Mouse (Mus musculus) thymus, postnatal 36 days (tissue): Measurements from ENCODE around the gene Gm13272.
"Not testable (repeated sequence)": the region's sequence is repeated elsewhere in the genome, so short reads cannot be mapped to it uniquely, and the experiment has no call there.

Experiments
- DNase-seq, 2 experiments: peaks; one replicate each; pipeline ENCODE4 v3.0.0; 2022; ENCODE audit warnings: mixed read lengths in 2 of 2

Gene Gm13272

GRCm38 (mm10) chr4:88779550-88779949 is at the start of gene Gm13272:
Gm13272 (plus strand) TSS chr4:88779850.
- DNase-seq, result not testable (repeated sequence)

GRCm38 (mm10) chr4:88738480-88738879 is 41.2 kb upstream of the Gm13272 start:
- peak; percentile 63 to 75 for DNase-seq

DNA sequence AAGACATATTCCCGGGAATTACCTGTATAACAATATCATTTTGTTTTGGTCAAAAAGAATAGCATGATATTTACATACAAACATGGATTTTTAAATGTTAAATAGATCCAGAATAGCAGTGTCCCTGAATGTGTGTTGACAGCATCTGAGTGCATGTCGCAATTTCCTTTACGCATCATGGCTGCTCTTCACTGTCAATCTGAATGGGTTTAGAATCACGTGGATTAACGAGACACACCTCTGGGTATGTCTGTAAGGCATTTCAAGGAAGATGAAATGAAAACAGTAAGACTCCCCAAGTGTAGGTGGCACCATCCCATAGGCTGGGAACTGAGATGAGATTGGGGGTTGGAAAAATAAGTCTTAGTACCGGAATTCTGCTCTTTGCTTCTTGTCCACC is 40.6 kb upstream of the Gm13272 start:
- DNase-seq, result no peak

GRCm38 (mm10) chr4:88741426-88741825 is 38.2 kb upstream of the Gm13272 start:
- DNase-seq, result no peak

DNA sequence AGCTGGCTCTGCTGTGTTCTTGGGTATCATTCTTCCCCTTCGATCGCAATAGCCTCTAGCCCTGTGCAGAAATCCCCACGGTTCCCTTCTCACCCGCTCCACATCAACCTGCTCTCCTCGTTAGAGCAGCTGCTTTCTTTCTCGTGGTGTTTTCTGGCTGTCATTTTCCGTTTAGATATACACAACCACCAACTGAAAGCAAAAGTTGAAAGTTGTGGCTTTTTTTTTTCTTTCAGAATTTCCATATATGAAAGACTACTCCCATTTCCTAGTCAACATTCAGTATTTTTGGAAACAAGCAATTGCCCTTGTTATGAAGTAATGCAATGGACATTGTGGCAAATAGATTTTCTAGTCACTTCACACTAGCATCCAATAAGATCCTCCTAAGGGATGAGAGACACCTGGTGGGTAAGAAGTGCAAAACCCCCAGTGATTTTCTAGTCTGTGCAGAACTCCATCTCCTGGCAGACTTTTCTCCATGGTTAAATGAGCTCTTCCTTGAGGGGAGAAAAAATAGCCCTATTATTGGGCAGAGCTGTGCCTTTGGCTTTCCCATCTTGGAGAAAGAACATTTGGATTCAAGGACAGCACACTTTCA is 36.8 kb upstream of the Gm13272 start:
- no peak for DNase-seq

DNA sequence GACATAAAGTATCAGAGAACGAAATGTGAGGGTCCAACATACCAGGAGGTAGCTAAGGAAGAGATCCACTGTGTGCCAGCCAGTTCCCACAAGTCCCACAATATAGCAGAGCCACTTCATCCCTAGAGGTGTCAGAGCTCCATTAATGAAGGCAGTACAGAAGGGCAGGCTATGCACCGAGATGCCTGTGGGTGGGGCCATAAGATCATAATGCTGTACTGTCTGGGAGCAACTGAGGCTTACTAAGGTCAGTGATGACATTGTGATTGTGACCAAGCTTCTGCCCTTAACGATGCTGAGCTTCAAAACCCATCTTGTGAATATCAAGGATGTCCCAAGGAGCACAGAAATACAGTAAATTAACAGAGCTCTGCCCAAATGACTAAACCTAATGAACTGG is 35.4 kb upstream of the Gm13272 start:
- DNase-seq, result no peak

GRCm38 (mm10) chr4:88749926-88750325 is 29.7 kb upstream of the Gm13272 start:
- no peak for DNase-seq

GRCm38 (mm10) chr4:88754818-88755340 is 24.8 kb upstream of the Gm13272 start, which contains the start of gene Gm13271:
Gm13271 (plus strand) TSS chr4:88754868.
- DNase-seq, result peak; percentile 73 to 81

GRCm38 (mm10) chr4:88756581-88757513 is 22.8 kb upstream of the Gm13272 start:
- not testable (repeated sequence) for DNase-seq

GRCm38 (mm10) chr4:88757628-88758031 is 22.0 kb upstream of the Gm13272 start:
- peak; percentile 89 for DNase-seq

- not testable (repeated sequence) for DNase-seq
Measured at GRCm38 (mm10) chr4:88758751-88759150, 20.9 kb upstream of the Gm13272 start.

DNA sequence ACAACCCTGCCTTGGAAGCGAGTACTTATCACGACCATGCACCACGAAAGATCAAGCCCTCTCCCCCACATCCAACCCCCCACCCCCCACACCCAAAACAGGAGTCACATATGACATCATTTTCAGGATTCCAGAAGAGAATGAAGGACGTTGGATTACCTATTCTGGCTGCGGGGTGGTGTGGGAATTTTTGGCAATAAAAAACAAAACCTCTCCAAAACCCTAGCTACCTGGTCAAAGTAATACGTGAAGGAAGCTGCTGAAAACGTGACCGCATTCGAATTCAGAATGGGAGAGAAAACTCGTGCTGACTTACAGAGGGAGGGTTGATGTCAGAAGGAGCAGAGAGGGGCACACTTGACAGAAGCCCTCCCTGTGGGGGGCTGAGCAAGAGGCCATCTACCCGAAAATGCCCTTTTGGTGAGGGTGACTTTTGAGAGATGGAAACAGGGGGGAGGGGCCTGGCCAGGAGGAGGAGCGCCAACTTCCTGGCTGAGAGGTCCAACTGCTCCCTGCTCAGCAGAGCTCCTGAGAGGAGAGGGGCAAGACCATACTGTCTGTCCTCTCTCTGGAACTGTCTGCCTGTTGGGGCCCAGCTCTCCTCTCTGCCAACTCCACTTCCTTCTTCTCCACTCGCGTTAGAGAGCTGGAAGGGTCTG is 19.9 kb upstream of the Gm13272 start, which contains the start of gene Gm13283:
TSS of gene Gm13283 (plus strand) at position 510 of the 659 bp plus-strand sequence.
- peak in 1 of 2 experiments; percentile 43 for DNase-seq

DNA sequence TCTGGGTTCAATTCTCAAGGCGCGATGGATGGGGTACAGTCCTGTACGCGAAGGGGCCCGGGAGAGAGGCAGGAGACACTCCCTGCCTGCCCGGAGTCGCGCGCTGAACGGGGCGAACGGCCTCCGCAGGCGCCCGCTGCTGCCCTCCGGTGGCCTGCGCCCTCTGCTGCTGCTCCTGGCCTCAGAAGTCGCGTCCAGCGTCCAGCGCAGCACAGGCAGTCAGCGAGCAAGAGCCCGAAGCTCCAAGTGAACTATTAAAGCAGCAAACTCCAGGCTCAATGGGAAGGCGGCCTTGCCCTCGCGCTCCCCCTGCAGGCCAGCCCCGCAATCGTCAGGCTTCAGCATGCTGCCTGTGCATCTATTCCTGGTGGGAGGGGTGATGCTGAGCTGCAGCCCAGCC is 19.2 kb upstream of the Gm13272 start:
- DNase-seq, result peak; percentile 53 to 54

GRCm38 (mm10) chr4:88761776-88762175 is 17.9 kb upstream of the Gm13272 start:
- peak; percentile 88 for DNase-seq

DNA sequence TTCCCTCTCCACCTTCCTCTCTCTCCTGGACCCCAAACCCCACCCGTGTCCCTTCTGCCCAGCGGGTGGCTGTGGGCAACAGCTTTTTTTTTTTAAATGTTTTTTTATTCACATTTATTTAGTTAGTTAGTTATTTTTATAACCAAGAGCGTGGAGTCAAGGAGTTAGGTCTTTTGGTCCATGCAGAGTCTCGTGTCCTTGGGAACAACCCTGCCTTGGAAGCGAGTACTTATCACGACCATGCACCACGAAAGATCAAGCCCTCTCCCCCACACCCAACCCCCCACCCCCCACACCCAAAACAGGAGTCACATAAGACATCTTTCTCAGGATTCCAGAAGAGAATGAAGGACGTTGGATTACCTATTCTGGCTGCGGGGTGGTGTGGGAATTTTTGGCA is 17.3 kb upstream of the Gm13272 start:
- peak in 1 of 2 experiments; percentile 16 for DNase-seq

DNA sequence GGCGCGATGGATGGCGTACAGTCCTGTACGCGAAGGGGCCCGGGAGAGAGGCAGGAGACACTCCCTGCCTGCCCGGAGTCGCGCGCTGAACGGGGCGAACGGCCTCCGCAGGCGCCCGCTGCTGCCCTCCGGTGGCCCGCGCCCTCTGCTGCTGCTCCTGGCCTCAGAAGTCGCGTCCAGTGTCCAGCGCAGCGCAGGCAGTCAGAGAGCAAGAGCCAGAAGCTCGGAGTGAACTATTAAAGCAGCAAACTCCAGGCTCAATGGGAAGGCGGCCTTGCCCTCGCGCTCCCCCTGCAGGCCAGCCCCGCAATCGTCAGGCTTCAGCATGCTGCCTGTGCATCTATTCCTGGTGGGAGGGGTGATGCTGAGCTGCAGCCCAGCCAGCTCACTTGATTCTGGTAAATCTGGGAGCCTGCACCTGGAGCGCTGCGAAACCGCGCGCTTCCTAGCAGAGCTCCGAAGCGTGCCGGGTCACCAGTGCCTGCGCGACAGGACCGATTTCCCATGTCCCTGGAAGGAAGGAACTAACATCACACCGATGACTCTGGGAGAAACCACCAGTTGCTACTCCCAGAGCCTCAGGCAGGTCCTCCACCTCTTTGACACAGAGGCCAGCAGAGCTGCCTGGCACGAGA is 16.1 kb upstream of the Gm13272 start:
- DNase-seq, result peak in 1 of 2 experiments; percentile 33

DNA sequence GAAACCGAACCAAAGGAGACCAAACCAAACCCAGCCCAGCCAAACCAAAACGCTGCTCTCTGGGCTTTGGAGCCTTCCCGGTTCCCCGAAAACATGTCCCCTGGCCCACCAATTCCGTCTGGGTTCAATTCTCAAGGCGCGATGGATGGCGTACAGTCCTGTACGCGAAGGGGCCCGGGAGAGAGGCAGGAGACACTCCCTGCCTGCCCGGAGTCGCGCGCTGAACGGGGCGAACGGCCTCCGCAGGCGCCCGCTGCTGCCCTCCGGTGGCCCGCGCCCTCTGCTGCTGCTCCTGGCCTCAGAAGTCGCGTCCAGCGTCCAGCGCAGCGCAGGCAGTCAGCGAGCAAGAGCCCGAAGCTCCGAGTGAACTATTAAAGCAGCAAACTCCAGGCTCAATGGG is 6.1 kb upstream of the Gm13272 start, which contains the start of gene Gm13290:
TSS of gene Gm13290 (plus strand) at position 301 of the 400 bp plus-strand sequence.
- not testable (repeated sequence) for DNase-seq

DNA sequence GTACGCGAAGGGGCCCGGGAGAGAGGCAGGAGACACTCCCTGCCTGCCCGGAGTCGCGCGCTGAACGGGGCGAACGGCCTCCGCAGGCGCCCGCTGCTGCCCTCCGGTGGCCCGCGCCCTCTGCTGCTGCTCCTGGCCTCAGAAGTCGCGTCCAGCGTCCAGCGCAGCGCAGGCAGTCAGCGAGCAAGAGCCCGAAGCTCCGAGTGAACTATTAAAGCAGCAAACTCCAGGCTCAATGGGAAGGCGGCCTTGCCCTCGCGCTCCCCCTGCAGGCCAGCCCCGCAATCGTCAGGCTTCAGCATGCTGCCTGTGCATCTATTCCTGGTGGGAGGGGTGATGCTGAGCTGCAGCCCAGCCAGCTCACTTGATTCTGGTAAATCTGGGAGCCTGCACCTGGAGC is 3.0 kb upstream of the Gm13272 start, which contains the start of gene Gm13289:
TSS of gene Gm13289 (plus strand) at position 301 of the 400 bp plus-strand sequence.
- not testable (repeated sequence) for DNase-seq

DNA sequence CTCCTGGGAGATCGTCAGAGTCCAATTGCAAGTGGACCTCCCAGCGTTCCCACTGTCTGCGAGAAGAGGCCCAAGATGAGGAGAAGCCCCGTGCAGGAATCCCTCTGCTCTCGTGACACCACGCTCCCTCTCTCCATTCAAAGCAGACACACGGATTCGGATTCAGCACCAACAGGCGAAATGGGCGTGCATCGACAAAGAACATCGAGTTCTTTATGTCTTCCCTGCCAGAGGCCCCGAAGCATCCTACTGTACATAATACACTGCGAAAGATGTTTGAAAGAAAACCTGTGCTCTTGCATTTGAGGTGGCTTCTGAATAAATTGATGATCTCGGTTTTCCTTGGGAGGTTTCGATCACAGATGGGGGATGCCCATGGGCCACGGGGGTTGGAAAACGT is 670 bp downstream of the Gm13272 start:
- DNase-seq, result peak in 1 of 2 experiments; percentile 23

- DNase-seq, result not testable (repeated sequence)
Measured at GRCm38 (mm10) chr4:88781831-88782230, 2.2 kb downstream of the Gm13272 start, which contains the start of gene Ifnz. Ifnz (plus strand) TSS chr4:88782131.

DNA sequence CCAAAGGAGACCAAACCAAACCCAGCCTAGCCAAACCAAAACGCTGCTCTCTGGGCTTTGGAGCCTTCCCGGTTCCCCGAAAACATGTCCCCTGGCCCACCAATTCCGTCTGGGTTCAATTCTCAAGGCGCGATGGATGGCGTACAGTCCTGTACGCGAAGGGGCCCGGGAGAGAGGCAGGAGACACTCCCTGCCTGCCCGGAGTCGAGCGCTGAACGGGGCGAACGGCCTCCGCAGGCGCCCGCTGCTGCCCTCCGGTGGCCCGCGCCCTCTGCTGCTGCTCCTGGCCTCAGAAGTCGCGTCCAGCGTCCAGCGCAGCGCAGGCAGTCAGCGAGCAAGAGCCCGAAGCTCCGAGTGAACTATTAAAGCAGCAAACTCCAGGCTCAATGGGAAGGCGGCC is 2.7 kb downstream of the Gm13272 start:
- DNase-seq, result not testable (repeated sequence)

GRCm38 (mm10) chr4:88785409-88785808 is 5.8 kb downstream of the Gm13272 start, which contains the start of gene Gm13276:
Gm13276 (plus strand) TSS chr4:88785709.
- DNase-seq, result not testable (repeated sequence)
